Mouse (Mus musculus): ENCODE measurements around the gene Msh5.
"Not testable (repeated sequence)": the region's sequence is repeated elsewhere in the genome, so short reads cannot be mapped to it uniquely, and the experiment has no call there.

Gene Msh5

GRCm38 (mm10) chr17:35048932-35049440, 2.4 kb upstream of the Msh5 start:
- in situ Hi-C loops (cut with MseI, MboI) = no loop called here

- in situ Hi-C loops (cut with MseI, MboI) = no loop called here
These were observed 1.8 kb upstream of the Msh5 start for GRCm38 (mm10) chr17:35048149-35048931.

DNA sequence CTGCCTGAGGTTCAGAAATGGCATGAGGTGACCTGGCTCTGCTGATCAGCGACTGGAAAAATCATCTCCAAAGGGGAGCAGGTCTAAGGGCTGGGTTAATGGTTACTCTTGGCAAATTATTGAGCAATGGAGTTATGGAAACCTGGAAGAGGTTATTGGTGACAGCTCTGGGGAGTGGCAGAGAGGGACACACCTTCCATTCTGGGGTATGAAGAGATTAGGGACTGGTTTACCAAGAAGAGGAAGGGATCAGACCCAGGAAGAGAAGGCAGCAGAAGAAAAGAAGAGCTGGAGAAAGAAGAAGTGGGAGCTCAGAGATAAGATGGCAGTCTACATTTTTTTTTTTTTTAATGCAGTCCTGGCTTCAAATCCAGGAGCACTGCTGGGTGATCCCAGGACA, 1.1 kb upstream of the Msh5 start:
- in situ Hi-C loops (cut with MseI, MboI) = no loop called here

DNA sequence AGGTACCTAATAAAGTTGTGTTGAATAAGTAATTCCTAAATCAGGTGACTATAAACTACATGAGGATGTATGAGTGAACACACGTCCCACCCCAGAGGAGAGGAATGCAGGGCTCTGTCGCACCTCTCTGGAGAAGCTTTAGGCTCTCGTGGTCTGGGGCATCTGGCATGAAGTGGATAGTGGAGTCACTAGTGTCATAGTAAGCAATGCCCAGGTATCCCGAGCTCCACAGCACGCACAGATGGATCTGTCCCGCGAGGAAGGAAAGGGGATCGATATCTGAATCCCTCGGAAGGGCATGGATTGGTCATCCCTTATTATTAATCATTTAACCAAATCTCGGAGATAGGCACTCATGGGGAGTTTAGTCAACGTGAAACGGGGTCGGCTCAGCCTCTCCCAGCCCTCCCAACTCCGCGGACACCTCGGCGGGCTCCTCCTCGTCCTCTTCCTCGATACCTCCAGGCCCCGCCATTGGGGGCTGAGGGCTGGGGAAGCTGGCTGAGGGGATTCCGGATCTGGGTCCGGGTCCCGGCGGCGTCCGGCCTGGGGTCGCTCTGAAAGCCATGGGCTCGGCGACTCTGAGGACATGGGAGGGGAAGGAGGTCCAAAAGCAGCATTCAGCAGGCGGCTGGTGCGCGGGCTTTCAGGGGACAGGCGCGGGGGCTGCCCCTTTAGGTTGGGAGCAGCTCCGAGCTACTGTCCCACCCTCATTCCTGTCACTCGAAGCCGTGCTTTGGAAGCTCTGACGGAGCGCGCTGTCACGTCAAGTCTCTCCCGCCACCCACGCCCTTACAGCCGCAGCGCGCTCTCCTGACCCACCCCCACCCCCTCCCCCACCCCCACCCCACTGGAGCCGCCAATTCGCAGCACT, 501 bp downstream of the Msh5 start:
- in situ Hi-C loops (cut with MseI, MboI) = no loop called here

DNA sequence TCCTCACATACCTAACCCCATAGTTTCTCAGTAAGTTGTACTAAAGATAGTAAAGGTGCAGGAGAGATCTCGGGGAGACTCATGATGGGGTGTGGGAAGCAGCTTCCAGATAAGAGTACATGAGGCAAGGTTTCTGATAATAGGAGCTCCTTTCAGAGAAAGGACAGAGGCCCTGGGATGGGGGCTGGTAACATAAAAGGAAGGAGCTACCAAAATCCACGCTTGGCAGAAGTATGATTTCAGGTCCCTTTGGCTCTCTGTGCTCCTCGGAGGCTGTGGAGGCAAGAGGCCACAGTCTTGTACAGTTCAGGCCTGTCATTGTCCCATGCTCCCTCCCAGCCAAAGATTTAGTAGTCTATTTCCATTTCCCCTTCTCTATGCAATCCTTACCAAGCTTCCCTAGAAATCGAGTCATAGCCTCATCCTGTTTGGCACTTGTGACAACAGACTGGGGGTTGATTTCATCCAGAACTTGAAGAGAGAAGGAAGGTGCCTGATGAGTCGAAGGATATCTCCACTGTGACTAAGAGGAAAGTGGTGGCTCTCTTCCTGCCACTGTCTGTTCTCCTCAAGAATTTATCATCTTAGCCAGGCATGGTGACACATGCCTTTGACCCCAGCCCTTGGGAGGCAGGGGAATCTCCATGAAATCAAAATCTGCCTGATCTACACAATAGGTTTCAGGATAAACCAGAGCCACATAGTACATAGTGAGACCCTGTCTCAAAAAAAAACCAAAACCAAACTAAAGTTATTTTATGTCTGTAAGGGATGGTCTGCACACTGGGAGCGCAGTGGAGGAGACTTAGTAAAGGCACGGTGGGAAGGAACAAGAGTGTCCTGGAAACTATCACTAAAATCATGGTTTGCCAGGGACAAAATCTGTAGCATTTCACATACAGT, 1.4 kb downstream of the Msh5 start:
- in situ Hi-C loops (cut with MseI, MboI) = no loop called here

DNA sequence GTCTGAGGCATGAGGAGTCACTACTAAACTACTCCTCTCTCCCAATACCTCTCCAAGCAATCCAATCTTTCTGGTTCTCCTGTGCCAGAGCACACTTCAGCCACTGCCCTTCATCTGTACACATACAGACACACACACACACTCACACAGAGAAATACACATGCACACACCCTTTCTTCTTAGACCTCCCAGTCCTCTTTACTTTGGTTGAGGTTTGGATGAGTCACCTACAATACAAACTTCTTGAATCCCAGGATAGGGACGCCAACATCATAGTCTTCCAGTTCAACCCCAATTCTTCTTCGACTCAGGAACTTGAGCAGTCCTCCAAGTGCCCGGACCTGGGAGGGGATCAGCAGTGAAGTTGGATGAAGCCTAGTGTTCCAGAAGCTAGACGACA, 2.8 kb downstream of the Msh5 start:
- in situ Hi-C loops (cut with MseI, MboI) = no loop called here

DNA sequence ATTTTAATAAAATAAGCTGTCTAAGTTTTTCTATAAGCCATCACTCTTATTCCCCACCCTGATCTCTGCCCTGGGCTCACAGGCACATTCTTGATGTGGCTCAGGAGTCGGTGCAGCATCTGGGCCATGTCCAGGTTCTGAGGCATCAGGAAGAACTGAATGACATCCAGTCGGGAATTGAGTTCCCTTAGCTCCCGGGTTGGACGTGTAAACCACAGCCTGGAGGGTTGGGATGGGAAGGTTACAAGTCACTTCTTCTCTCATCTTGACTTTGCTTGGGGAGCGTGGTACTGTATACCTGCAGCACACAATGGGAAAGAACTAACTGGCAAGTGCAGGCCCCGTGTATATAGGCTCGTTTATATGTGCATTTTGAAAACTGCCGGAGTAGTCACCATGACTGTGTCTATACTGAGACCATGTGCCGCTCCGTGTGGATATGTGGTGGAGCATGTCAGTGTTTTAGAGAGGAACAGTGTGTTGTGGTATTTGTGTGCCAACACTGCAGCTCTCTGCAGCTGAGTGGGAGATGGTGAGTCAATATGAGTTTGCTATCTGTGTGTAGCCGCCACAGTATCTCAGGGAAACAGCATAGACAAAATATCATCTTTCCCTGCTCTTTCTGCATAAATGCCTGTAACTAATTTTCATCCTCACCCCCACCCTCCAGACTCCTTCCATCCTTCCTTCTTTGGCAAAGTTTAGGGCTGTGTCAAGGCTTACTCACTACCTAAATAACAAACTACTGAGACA, 7.2 kb downstream of the Msh5 start:
- in situ Hi-C loops (cut with MseI, MboI) = no loop called here

DNA sequence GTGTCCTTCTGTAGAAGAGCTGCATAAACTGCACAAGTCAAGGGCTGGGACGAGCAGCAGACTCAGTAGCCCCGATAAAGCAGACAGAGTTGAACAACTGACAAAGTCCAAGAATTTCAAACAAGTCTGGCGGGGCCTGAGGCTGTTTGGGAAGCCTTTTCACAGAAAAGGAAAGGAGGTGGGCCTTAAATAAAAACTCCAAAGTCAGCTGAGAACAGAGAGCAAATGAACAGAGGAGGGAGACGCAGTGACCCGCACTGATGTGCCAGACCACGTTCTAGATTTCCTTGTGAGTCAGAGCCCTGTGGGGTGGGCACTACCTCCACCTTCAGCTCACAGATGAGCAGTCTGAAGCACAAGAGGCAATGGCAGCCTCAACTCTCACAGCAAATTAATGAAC, 11.6 kb downstream of the Msh5 start:
- in situ Hi-C loops (cut with MseI, MboI) = no loop called here

- in situ Hi-C loops (cut with MseI, MboI) = not testable (repeated sequence)
These were observed 12.8 kb downstream of the Msh5 start for GRCm38 (mm10) chr17:35033703-35034102.

GRCm38 (mm10) chr17:35032323-35032870, 14.1 kb downstream of the Msh5 start:
- in situ Hi-C loops (cut with MseI, MboI) = no loop called here

DNA sequence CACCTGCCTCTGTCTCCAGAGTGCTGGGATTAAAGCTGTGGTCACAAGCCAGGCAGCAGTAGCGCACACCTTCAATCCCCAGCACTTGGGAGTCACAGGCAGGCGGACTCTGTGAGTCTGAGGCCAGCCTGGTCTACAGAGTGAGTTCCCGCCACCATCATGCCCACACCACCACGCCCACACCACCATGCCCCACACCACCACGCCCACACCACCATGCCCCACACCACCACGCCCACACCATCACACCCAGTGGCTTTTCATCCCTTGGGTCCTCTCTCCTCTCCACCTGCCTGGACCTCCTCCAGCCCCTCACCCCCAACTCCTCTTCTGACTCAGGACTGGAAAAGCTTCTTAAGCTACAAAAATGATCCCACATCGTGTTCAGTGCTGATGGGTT, 14.7 kb downstream of the Msh5 start:
- in situ Hi-C loops (cut with MseI, MboI) = no loop called here

DNA sequence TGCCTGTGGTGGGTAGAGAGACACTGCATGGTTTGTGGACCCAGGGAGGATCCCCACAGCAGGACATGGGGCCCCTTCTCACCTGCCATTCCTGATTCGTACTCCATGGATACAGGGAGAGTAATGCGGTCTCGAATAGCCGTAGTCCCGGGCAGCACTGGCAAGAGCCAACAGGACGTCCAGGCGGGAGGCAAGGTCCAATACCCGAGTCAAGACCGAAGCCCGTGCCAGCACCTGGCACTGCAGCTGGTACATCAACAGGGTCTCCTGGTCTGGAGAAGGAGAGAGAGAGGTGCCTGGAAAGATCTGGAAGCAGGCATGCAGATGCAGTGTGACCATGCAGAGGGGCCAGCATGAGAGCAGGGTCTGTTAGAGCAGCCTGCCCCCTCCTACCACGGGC, 15.3 kb downstream of the Msh5 start:
- in situ Hi-C loops (cut with MseI, MboI) = no loop called here

DNA sequence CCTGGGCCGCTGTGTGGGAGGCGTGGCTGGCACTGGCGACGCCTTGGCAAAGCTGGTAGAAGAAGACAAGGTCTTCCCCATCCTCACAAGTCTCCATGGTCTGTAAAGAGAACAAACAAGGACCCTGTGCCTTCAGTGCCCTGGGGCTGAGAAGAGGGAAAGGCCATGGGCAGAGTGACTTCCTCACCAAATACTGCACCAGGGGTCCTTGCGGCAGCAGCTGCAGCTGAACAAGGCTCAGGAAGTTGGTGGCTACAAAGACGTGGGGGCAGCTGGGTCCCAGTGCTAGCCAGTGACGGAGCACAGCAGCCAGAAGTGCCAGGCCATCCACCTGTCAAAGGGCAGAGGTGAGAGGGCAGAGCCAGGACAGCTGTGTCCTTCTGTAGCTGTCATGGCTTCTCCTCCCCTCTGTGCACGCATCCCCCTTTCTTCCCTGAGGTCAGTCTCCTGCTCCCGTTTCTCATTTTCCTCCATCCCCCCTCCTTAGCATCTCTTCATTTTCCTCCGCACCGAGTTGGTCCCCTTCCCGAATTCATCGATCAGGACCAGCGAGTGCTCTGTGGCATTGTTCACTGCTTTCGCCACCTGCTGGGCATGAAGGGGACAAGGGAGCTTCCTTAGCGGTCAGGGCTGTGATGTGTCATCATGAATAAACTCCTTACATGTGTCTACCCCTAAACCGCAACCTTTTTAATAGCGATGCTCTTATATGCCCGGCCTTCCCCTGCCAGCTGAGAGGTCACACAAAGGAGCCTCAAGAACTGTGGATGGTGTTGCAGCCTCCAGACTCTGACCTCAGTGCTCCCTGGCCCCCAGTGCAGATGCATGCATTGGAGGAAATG, 16.6 kb downstream of the Msh5 start:
- in situ Hi-C loops (cut with MseI, MboI) = no loop called here

GRCm38 (mm10) chr17:35028315-35028714, 18.2 kb downstream of the Msh5 start:
- in situ Hi-C loops (cut with MseI, MboI) = no loop called here

- in situ Hi-C loops (cut with MseI, MboI) = no loop called here
These were observed 19.1 kb downstream of the Msh5 start, which contains the start of gene Sapcd1 for GRCm38 (mm10) chr17:35027277-35028068. Gene Sapcd1 (minus strand): TSS chr17:35028016.

DNA sequence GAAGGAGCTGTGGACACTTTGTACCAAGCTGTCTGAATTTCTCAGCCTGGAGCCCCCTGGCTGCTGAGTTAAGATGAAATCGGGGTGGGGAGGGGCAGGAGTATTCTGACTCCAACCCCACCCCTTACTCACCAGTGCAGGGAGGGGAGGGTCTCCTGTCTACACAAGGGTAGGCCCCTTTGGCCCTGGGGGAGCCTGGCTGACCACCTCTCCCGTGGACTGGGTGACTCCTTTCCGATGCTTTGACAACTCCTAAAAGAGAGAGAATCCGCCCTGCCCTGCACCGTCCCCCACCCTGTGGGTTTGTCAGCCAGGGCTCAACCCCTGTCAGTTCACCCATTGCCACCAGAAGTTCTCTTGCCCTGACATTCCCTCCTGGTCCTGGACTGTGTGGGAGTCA, 20.3 kb downstream of the Msh5 start:
- in situ Hi-C loops (cut with MseI, MboI) = no loop called here

- in situ Hi-C loops (cut with MseI, MboI) = loop anchor here (5.0 to 25.0 kb wide), 2 partner anchors 82 to 87 kb away; partner anchors contain the start of genes Ly6g5c (in 2 of the 2), Csnk2b (in 1 of the 2), Gpank1 (in 1 of the 2) and Ly6g5b (in 1 of the 2)
These were observed 21.7 kb downstream of the Msh5 start for GRCm38 (mm10) chr17:35024691-35025488.

GRCm38 (mm10) chr17:35024261-35024660, 22.3 kb downstream of the Msh5 start:
- in situ Hi-C loops (cut with MseI, MboI) = loop anchor here (5.0 to 25.0 kb wide), 2 partner anchors 83 to 88 kb away; partner anchors contain the start of genes Ly6g5c (in 2 of the 2), Csnk2b (in 1 of the 2), Gpank1 (in 1 of the 2) and Ly6g5b (in 1 of the 2)
